Comparison of ENCODE assay signal across 13 mouse cellular contexts in genomic region chr13:107992573-107992972, GRCm38 (mm10).
"Had no signal": no experiment of that assay in that cellular context is flagged by ENCODE, and none has a peak within 500 bp of the region (broad histone marks: within the 10 kb centered on the region; RNA-seq: fewer than 3 reads in every experiment).

No protein-coding gene starts in this region.

- H3K9ac ChIP-seq: intestine, embryonic 15.5 days; limb, embryonic 12.5 days; liver, embryonic 15.5 days; lung, embryonic 14.5 days; neural tube, embryonic 12.5 days; stomach, embryonic 15.5 days had no signal

- DNase-seq: kidney, adult 18-20 months; kidney, postnatal 14 days; lung, embryonic 14.5 days; lung, postnatal 4 days; midbrain, embryonic 14.5 days; thymus, postnatal 4 days had no signal

- ATAC-seq: intestine, embryonic 15.5 days had no signal

- H3K36me3 ChIP-seq: intestine, embryonic 15.5 days; limb, embryonic 12.5 days; liver, embryonic 15.5 days; midbrain, embryonic 10.5 days; neural tube, embryonic 12.5 days; stomach, embryonic 15.5 days had no signal

- H3K4me3 ChIP-seq: intestine, embryonic 15.5 days; left cerebral cortex, adult 2 months; limb, embryonic 12.5 days; liver, embryonic 15.5 days; midbrain, embryonic 10.5 days; neural tube, embryonic 12.5 days; stomach, embryonic 15.5 days had no signal

- H3K4me2 ChIP-seq: intestine, embryonic 15.5 days; limb, embryonic 12.5 days; liver, embryonic 15.5 days; lung, embryonic 14.5 days; neural tube, embryonic 12.5 days; stomach, embryonic 15.5 days had no signal

- H3K27ac ChIP-seq: intestine, embryonic 15.5 days; left cerebral cortex, adult 2 months; limb, embryonic 12.5 days; liver, embryonic 15.5 days; midbrain, embryonic 10.5 days; neural tube, embryonic 12.5 days; stomach, embryonic 15.5 days had no signal

- H3K27me3 ChIP-seq: intestine, embryonic 15.5 days; limb, embryonic 12.5 days; liver, embryonic 15.5 days; neural tube, embryonic 12.5 days; stomach, embryonic 15.5 days had no signal

- H3K4me1 ChIP-seq: intestine, embryonic 15.5 days; liver, embryonic 15.5 days; neural tube, embryonic 12.5 days; stomach, embryonic 15.5 days had no signal

- H3K9me3 ChIP-seq: intestine, embryonic 15.5 days; limb, embryonic 12.5 days; liver, embryonic 15.5 days; midbrain, embryonic 10.5 days; neural tube, embryonic 12.5 days; stomach, embryonic 15.5 days had no signal
